Mouse (Mus musculus) adrenal gland, postnatal 36 days (tissue): Measurements from ENCODE around the gene Tspan10. TPM values are rescaled to one million over a fixed set of nuclear protein-coding genes. Genes with fewer than 3 reads are reported as not detected.

ENCODE experiments used
- DNase-seq, 2 experiments: peaks; one replicate each; pipeline ENCODE4 v3.0.0; 2021; ENCODE audit warnings: mixed read lengths in 1 of 2
- total RNA-seq, 2 experiments: library from RNA; stranded (reverse); gene quantifications; 2 replicates each; pipeline ENCODE4 v1.2.3; 2021

Tspan10 gene
- total RNA-seq, 2 experiments from 2014 or later, result 2.6 TPM; not detected in 1

GRCm38 (mm10) chr11:120454965-120455364 lies 12.5 kb downstream of the Tspan10 start:
- no peak for DNase-seq

DNA sequence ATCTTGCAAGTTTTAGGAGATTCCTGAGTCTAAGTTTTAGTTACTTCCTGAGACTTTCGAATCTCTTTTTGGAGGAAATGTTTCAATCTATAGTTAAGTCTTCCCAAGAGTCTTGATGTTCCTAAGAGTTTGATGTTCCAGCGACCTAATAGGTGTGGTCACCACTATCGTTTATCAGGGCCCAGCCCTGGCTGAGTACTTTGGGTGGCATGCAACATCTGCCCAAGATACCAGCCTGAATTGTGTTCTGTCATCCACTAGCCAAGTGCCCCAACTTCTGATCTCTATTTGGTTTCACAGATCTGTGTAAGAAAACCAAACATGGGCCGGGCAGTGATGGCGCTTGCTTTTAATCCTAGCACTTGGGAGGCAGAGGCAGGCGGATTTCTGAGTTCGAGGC lies 13.0 kb downstream of the Tspan10 start:
- DNase-seq, result no peak

- DNase-seq, result no peak
Observed at GRCm38 (mm10) chr11:120457370-120457769, 14.9 kb downstream of the Tspan10 start.

DNA sequence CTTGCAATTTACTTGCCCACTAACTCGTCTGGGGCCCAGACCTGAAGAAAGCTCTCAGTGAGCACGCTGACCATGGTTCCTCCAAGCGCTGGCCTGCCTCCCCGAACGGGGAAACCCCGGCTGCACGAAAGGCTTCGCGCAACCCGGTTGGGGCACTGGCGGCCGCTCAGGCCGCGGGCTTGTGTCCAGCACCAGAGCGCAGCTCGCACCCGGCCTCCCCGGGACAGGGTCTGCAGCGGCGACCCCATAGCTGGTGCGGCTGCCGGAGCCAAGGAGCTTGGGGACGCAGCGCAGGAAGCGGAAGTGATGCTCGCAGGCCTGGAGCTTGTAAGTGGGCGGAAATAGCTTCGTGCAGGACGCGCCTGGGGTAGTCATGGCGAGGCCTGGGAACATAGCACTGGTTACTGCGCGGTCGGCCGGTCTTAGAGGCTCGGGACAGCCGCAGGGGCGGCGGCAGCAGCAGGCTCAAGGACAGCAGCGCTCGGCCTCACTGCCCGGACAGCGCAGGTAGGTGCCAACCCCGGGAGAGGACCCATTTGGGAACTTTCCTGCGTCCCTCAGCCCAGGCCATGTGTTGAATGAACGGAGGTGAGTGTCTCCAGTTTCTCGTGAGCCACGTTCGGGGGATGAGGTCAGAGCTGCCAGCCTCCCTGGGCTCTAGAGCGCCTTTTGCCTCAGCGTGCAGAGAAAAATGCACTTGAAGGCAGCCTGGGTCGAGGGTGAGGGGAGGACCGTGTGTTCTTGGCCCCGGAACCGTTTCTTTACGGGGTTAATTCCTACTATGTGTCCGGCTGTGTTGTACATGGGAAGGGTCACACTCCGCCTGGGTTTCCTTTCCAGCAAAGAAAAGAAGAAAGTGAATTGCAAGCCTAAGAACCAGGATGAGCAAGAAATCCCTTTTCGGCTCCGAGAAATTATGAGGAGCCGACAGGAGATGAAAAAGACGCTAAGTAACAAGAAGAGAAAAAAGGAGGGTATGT lies 15.6 kb downstream of the Tspan10 start, which contains the start of the genes Oxld1 and Ccdc137:
Gene Oxld1, minus strand, starts transcription at position 297 of the 980 bp plus-strand sequence.
Gene Ccdc137, plus strand, starts transcription at position 344 of the 980 bp plus-strand sequence.
- peak; percentile 84 to 87 for DNase-seq

DNA sequence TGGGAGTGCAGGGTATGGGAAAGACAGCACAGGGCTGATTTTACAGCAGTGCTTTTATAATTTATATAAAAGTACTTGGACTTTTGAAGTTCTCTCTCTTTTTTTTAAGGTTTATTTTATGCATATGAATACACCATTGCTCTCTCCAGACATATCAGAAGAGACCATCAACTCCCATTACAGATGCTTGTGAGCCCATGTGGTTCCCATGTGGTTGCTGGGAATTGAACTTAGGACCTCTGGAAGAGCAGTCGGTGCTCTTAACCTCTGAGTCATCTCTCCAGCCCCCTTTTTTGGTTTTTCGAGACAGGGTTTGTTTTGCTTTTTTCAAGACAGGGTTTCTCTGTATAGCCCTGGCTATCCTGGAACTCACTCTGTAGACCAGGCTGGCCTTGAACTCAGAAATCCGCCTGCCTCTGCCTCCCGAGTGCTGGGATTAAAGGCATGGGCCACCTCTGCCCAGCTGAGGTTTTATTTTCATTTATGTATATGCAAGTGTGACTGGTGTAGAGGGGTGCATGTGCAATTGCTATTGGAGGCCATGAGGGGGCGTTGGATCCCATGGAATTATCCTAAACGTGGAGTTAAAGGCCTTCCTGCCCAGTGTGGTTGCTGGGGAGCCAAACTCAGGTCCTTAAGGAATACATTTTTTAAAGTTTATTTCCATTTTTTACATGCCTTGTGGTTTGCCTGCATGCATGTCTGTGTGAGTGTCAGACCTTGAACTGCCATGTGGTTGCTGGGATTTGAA lies 16.6 kb downstream of the Tspan10 start:
- no peak for DNase-seq

DNA sequence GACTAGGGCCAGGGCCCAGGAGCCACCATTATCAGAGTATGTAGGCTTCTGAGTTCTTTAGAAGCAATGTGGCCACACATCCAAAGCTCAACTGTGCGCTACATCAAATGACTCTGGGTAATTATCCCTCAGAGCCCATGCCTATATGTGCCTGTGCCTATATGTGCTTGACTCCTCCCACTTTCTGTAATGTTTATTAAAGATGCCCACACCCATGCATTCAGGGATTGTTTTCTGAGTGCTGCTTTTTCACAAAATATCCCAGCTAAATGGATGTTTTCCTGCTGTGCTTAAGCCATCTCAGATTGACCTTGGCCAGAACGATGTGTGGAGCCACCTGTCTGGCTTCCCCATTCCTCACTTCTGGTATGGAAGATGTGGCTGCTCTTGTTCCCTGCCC lies 21.1 kb downstream of the Tspan10 start:
- DNase-seq, result no peak

DNA sequence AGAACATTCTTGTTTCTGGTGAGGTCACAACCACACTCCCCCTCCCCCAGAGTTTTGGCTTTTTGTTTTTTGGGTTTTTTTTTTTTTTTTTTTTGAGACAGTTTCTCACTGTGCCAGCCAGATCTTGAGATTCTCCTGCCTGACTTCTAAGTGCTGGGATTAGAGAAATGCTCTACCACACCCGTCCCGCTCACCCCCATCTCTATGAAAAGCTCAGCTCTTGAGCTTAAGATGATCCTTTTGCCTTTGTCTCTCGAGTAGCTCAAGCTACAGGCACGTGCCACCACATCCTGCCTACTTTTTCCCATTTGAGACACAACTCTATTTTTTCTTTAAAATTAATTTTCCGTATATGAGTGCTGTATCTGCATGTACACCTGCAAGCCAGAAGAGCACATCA lies 21.9 kb downstream of the Tspan10 start:
- DNase-seq, result no peak

GRCm38 (mm10) chr11:120465521-120465920 lies 23.1 kb downstream of the Tspan10 start:
- DNase-seq, result no peak

DNA sequence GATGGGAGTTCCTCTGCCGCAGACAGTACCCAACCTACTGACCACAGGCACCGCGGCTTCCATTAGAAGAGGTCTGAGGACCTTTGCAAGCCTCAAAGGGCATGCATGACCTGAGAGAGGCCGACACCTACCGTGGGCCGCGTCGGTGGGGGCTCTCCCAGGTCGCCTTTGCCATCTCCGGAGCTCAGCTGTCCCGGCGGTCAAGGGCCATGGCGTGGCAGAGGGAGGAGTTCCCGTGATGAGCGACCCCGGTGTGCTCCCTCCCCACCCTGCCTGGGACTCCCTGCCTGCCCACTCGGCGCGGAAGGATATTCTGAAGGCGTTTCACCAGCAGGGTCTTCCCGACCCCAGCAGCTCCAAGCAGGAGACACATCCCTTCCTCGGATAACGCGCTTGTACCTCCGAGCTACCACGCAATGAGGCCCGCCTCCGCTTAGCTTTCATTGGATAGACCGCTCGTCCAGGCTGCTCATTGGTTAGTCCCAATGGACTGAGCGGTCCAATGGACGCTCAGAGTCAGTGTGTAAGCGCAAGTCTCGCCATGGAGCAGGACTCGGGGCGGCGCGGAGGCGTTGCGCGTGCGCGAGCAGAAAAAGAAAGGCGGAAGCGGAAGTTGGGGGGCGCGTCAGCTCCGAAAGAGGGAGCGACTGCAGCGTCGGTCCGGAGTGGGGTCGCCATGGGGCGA lies 24.7 kb downstream of the Tspan10 start, which contains the start of gene Arl16:
Gene Arl16, minus strand, starts transcription at position 557 of the 685 bp plus-strand sequence.
- peak; percentile 95 to 96 for DNase-seq

- DNase-seq, result no peak
Observed at GRCm38 (mm10) chr11:120467736-120468092, 25.3 kb downstream of the Tspan10 start.

GRCm38 (mm10) chr11:120472052-120472451 lies 29.6 kb downstream of the Tspan10 start:
- no peak for DNase-seq

DNA sequence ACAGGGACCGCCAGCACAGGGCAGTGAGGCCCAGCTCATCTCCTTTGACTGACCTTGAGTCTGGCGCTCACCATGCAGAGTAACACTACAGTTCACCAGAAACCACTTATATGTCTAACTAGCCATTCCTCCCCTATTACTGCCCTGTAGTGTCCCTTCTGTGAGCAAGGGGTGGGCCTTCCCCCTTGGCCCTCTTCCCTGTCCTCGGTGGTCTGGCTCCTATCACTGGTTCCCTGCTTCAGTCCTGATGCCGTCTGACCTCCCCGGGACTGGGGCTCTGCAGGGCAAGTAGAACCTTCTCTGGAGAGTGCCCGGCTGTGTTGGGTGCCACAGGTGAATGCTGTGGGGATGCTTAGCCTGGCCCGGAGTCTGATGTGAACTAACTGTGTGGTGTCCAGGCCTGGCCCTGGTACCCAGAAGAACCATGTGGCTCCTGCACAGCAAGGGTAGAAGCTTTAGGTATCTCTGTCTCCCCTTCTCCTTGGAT lies 41.0 kb downstream of the Tspan10 start:
- no peak for DNase-seq

DNA sequence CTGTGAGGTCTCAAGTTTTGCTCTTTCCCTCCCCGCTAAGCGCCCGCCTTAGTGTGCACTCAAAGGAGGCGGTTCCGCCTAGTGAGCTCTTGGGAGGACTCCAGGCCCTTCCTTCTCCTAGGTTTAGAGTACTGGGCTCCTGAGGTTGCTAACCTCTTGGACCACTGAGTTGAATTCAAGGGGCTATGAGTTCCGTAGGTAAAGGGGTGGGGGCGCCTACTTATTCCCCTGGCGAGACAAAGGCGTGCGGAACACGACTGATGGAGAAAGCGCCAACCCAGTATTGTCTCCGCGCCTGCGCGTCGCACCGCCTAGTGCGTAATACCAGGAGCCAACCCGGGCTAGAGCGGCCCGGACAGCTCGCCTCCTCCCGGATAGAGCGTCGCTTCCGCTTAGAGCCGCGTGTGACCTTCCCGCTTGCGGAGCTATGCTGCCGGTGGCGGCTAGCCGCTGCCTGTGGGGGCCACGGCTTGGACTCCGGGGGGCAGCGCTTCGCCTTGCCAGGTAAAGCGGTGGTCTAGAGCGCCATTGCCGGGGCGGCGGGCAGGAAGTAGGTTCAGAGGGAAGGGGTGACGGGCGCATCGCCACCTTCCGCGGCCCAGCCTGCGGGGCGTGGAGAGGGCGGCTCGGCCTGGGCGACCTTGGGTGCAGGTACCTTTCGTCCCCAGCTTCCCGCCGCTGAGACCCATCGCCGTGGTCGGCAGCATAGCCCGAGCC lies 42.0 kb downstream of the Tspan10 start, which contains the start of gene Mrpl12:
Gene Mrpl12, plus strand, starts transcription at position 349 of the 717 bp plus-strand sequence.
- peak; percentile 94 for DNase-seq

DNA sequence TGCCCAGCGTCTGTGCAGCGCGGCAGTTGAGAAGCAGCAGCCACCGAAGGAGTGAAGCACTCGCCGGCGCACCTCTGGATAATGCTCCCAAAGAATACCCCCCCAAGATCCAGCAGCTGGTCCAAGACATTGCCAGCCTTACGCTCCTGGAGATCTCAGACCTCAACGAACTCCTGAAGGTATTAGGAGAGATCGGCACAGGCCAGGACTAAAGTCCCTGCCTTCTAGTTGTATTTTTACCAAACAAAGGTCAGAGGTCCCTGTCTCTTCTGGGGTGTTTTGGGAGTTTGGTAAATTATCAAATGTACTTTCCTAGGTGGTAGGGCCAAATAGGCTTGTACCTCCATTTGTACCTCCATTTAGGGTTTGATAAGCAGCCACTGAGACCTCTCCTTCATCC lies 42.8 kb downstream of the Tspan10 start:
- DNase-seq, result no peak

- no peak for DNase-seq
Observed at GRCm38 (mm10) chr11:120488516-120488915, 46.1 kb downstream of the Tspan10 start.

GRCm38 (mm10) chr11:120489054-120489761 lies 46.8 kb downstream of the Tspan10 start:
- peak; percentile 64 to 76 for DNase-seq

- no peak for DNase-seq
Observed at GRCm38 (mm10) chr11:120490291-120491046, 48.0 kb downstream of the Tspan10 start.

DNA sequence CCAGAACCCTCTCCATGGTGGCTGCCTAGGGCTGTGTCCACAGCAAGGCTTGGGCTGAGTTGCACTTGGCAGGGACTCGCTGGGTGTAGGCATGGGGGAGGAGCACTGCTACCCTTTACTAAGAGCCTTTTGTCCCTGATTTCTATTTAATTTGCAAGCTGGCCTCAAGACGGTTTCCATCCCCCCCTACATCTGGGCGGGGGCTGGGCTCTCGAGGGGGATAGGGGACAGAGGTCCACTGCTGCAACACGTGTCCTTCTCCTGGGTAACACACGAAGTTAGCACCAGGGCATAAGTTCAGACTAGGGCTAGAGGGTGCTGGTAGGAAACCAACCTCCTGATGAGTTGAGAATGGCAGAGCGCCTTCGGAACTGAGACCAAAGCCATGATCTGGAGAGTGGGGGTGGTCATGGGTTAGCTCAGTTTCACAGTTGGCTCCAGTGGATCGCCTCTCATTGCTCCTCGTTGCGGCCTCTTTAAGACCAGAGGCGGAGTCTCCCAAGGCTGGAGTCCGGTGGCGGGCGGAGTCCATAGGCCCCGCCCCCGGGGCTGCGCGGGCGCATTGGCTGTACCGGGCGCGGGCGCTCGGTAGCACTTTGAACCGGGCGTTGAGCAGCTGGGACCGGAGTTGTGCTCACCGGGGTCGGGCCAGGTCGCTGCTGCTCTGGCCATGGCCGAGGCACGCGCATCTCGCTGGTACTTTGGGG lies 49.0 kb downstream of the Tspan10 start, which contains the start of gene Slc25a10:
Gene Slc25a10, plus strand, starts transcription at position 524 of the 707 bp plus-strand sequence.
- DNase-seq, result peak; percentile 93 to 97
